Mouse (Mus musculus): ENCODE measurements around the gene Hfm1. TPM values are rescaled to one million over a fixed set of nuclear protein-coding genes. Genes with fewer than 3 reads are reported as not detected.
A peak's percentile ranks its signal among the peaks of the same experiment; 100 is the strongest.

Gene Hfm1
- polyA plus RNA-seq, 2 experiments, result 0.06 to 0.09 TPM

GRCm38 (mm10) chr5:106801215-106801863 lies 124.8 kb downstream of the Hfm1 start:
- 25% methylated on average over 9 of the region's 9 CpGs for WGBS (ENCODE audit: insufficient replicate concordance)
- Histone ChIP-seq H3K9ac (replicated peaks) (no peak overlapping the region), H3K36me3 (replicated peaks; ENCODE audit: control insufficient read depth, insufficient read depth, low read depth) (no peaks in the 10 kb centered on the region), H3K4me1 (replicated peaks; ENCODE audit: control insufficient read depth in 2 of 2, insufficient read depth in 2 of 2, low read length in 1 of 2) (peaks cover 0 to 5% of the 10 kb centered on the region in 2 experiments; a peak in 1 of 4 replicates), H3K4me3 (ENCODE audit: insufficient read depth in 1 of 2, low read depth in 2 of 2, low read length in 2 of 2) (no peak overlapping the region), H3K27me3 (ENCODE audit: control insufficient read depth, insufficient read depth, low read length) (no peaks in the 10 kb centered on the region), H3K27ac (no peak overlapping the region), H3K4me2 (ENCODE audit: low read depth) (no peak overlapping the region; the same call in 1 of the 2 replicates), H3K9me3 (ENCODE audit: control insufficient read depth, low read length) (no peaks in the 10 kb centered on the region)
- ATAC-seq (ENCODE audit: insufficient read depth) (no peak), DNase-seq (ENCODE audit: low read depth in 3 of 3, low spot score in 3 of 3) (no peak)
- TF ChIP-seq EP300 (IDR thresholded peaks at IDR 0.05; ENCODE audit: low read depth), result no peak
- TF ChIP-seq CTCF (IDR thresholded peaks at IDR 0.05; ENCODE audit: low read depth), result no peak

GRCm38 (mm10) chr5:106797896-106798295 lies 128.2 kb downstream of the Hfm1 start:
- Histone ChIP-seq H3K9me3 (ENCODE audit: control insufficient read depth, low read length) (no peaks in the 10 kb centered on the region), H3K4me3 (ENCODE audit: insufficient read depth in 1 of 2, low read depth in 2 of 2, low read length in 2 of 2) (no peak overlapping the region), H3K4me2 (ENCODE audit: low read depth) (no peak overlapping the region), H3K36me3 (replicated peaks; ENCODE audit: control insufficient read depth, insufficient read depth, low read depth) (no peaks in the 10 kb centered on the region), H3K27me3 (ENCODE audit: control insufficient read depth, insufficient read depth, low read length) (no peaks in the 10 kb centered on the region; the same call in 1 of the 2 replicates), H3K4me1 (replicated peaks; ENCODE audit: control insufficient read depth in 2 of 2, insufficient read depth in 2 of 2, low read length in 1 of 2) (peaks cover 0 to 5% of the 10 kb centered on the region in 2 experiments; a peak in 1 of 4 replicates), H3K27ac (no peak overlapping the region), H3K9ac (replicated peaks) (no peak overlapping the region)
- TF ChIP-seq EP300 (IDR thresholded peaks at IDR 0.05; ENCODE audit: low read depth) (no peak), CTCF (IDR thresholded peaks at IDR 0.05; ENCODE audit: low read depth) (no peak)
- WGBS (ENCODE audit: insufficient replicate concordance), result 63% methylated on average over 5 of the region's 5 CpGs
- ATAC-seq (ENCODE audit: insufficient read depth) (no peak), DNase-seq (ENCODE audit: low read depth in 3 of 3, low spot score in 3 of 3) (no peak)

- Histone ChIP-seq H3K36me3 (replicated peaks; ENCODE audit: control insufficient read depth, insufficient read depth, low read depth) (no peaks in the 10 kb centered on the region), H3K27ac (no peak overlapping the region), H3K4me2 (ENCODE audit: low read depth) (no peak overlapping the region), H3K9me3 (ENCODE audit: control insufficient read depth, low read length) (no peaks in the 10 kb centered on the region), H3K27me3 (ENCODE audit: control insufficient read depth, insufficient read depth, low read length) (no peaks in the 10 kb centered on the region; the same call in 1 of the 2 replicates), H3K4me3 (ENCODE audit: insufficient read depth in 1 of 2, low read depth in 2 of 2, low read length in 2 of 2) (no peak overlapping the region), H3K9ac (replicated peaks) (no peak overlapping the region), H3K4me1 (replicated peaks; ENCODE audit: control insufficient read depth in 2 of 2, insufficient read depth in 2 of 2, low read length in 1 of 2) (peaks cover 0 to 6% of the 10 kb centered on the region in 2 experiments; a peak in 1 of 4 replicates)
- DNase-seq (ENCODE audit: low read depth in 3 of 3, low spot score in 3 of 3), result peak in 1 of 3 experiments; percentile 11
- peak; percentile 59; the same call in 1 of the 2 replicates for ATAC-seq (ENCODE audit: insufficient read depth)
- 12% methylated on average over 6 of the region's 6 CpGs for WGBS (ENCODE audit: insufficient replicate concordance)
- TF ChIP-seq CTCF (IDR thresholded peaks at IDR 0.05; ENCODE audit: low read depth) (peak; percentile 75), EP300 (IDR thresholded peaks at IDR 0.05; ENCODE audit: low read depth) (no peak)
These were observed 134.9 kb downstream of the Hfm1 start for GRCm38 (mm10) chr5:106791241-106791572.

GRCm38 (mm10) chr5:106790496-106791240 lies 135.5 kb downstream of the Hfm1 start:
- 0 out of 2 replicates have a peak, but pooled peaks have one; percentile 21 for ATAC-seq (ENCODE audit: insufficient read depth)
- WGBS (ENCODE audit: insufficient replicate concordance), result 34% methylated on average over 5 of the region's 5 CpGs
- TF ChIP-seq CTCF (IDR thresholded peaks at IDR 0.05; ENCODE audit: low read depth) (no peak), EP300 (IDR thresholded peaks at IDR 0.05; ENCODE audit: low read depth) (no peak)
- Histone ChIP-seq H3K4me2 (ENCODE audit: low read depth) (no peak overlapping the region), H3K4me3 (ENCODE audit: insufficient read depth in 1 of 2, low read depth in 2 of 2, low read length in 2 of 2) (no peak overlapping the region), H3K4me1 (replicated peaks; ENCODE audit: control insufficient read depth in 2 of 2, insufficient read depth in 2 of 2, low read length in 1 of 2) (peaks cover 0 to 6% of the 10 kb centered on the region in 2 experiments; a peak in 1 of 4 replicates), H3K36me3 (replicated peaks; ENCODE audit: control insufficient read depth, insufficient read depth, low read depth) (no peaks in the 10 kb centered on the region), H3K27ac (no peak overlapping the region), H3K9me3 (ENCODE audit: control insufficient read depth, low read length) (no peaks in the 10 kb centered on the region), H3K9ac (replicated peaks) (no peak overlapping the region), H3K27me3 (ENCODE audit: control insufficient read depth, insufficient read depth, low read length) (no peaks in the 10 kb centered on the region; the same call in 1 of the 2 replicates)
- DNase-seq (ENCODE audit: low read depth in 3 of 3, low spot score in 3 of 3), result no peak

Small RNA genes within 50 kb of the gene (microRNA-seq; reads per million reads assigned to microRNA genes)
- not detected for gene Gm27527

Other genes with a start within 250 kb of the Hfm1 start
- 6.9 and 11.0 TPM in 2 replicates for gene Zfp644, start 229.0 kb downstream of the Hfm1 start, polyA plus RNA-seq (2012; rRNA removed)
- 19.4 and 21.8 TPM in 2 replicates for gene Zfp644, start 229.0 kb downstream of the Hfm1 start, polyA plus RNA-seq (2014; fragmentation: Nextera tagmentation; extraction: Ambion mirVana)
- gene Cdc7, start 38.0 kb upstream of the Hfm1 start, polyA plus RNA-seq (2012; rRNA removed), result 12.5 and 15.6 TPM in 2 replicates
- 16.2 and 18.2 TPM in 2 replicates for gene Cdc7, start 38.0 kb upstream of the Hfm1 start, polyA plus RNA-seq (2014; fragmentation: Nextera tagmentation; extraction: Ambion mirVana)

Data from liver, embryonic 14.5 days (tissue).